Mouse (Mus musculus): ENCODE data around the gene Tmtc2. TPM values are rescaled to one million over a fixed set of nuclear protein-coding genes. Genes with fewer than 3 reads are reported as not detected.

Tmtc2 gene
- polyA plus RNA-seq, 1 experiment: 1.4 TPM

GRCm38 (mm10) chr10:105571831-105572230, 2.4 kb downstream of the Tmtc2 start:
- Histone ChIP-seq H3K4me3 (ENCODE audit: control insufficient read depth, insufficient read depth, low read length) (no peak overlapping the region), H3K27ac (ENCODE audit: control insufficient read depth, insufficient read depth, low read length) (no peak overlapping the region), H3K4me1 (replicated peaks; ENCODE audit: control insufficient read depth, insufficient read depth, low read length) (peaks cover 11% of the 10 kb centered on the region), H3K27me3 (ENCODE audit: control insufficient read depth, insufficient read depth, low read length) (no peaks in the 10 kb centered on the region), H3K36me3 (ENCODE audit: control insufficient read depth, insufficient read depth, low read length) (no peaks in the 10 kb centered on the region)
- DNase-seq: no peak
- TF ChIP-seq CTCF (IDR thresholded peaks at IDR 0.05; ENCODE audit: borderline replicate concordance, control insufficient read depth, extremely low read depth, insufficient read depth, low read length, poor library complexity) (no peak), POLR2A (IDR thresholded peaks at IDR 0.05; ENCODE audit: control insufficient read depth, extremely low read depth, insufficient read depth, low read length, poor library complexity) (no peak)
- WGBS: 86% methylated on average over 4 of the region's 4 CpGs

GRCm38 (mm10) chr10:105571019-105571418, 3.2 kb downstream of the Tmtc2 start:
- no peak for DNase-seq
- Histone ChIP-seq H3K4me3 (ENCODE audit: control insufficient read depth, insufficient read depth, low read length) (no peak overlapping the region), H3K27ac (ENCODE audit: control insufficient read depth, insufficient read depth, low read length) (no peak overlapping the region), H3K27me3 (ENCODE audit: control insufficient read depth, insufficient read depth, low read length) (no peaks in the 10 kb centered on the region), H3K4me1 (replicated peaks; ENCODE audit: control insufficient read depth, insufficient read depth, low read length) (peaks cover 11% of the 10 kb centered on the region), H3K36me3 (ENCODE audit: control insufficient read depth, insufficient read depth, low read length) (no peaks in the 10 kb centered on the region)
- WGBS: 94% methylated on average over 8 of the region's 8 CpGs
- TF ChIP-seq POLR2A (IDR thresholded peaks at IDR 0.05; ENCODE audit: control insufficient read depth, extremely low read depth, insufficient read depth, low read length, poor library complexity): no peak

- Histone ChIP-seq H3K27me3 (ENCODE audit: control insufficient read depth, insufficient read depth, low read length) (no peaks in the 10 kb centered on the region), H3K4me1 (replicated peaks; ENCODE audit: control insufficient read depth, insufficient read depth, low read length) (peaks cover 4% of the 10 kb centered on the region), H3K27ac (ENCODE audit: control insufficient read depth, insufficient read depth, low read length) (no peak overlapping the region), H3K36me3 (ENCODE audit: control insufficient read depth, insufficient read depth, low read length) (no peaks in the 10 kb centered on the region), H3K4me3 (ENCODE audit: control insufficient read depth, insufficient read depth, low read length) (no peak overlapping the region)
- 96% methylated on average over 4 of the region's 4 CpGs for WGBS
- DNase-seq: no peak
- TF ChIP-seq POLR2A (IDR thresholded peaks at IDR 0.05; ENCODE audit: control insufficient read depth, extremely low read depth, insufficient read depth, low read length, poor library complexity) (no peak), CTCF (IDR thresholded peaks at IDR 0.05; ENCODE audit: borderline replicate concordance, control insufficient read depth, extremely low read depth, insufficient read depth, low read length, poor library complexity) (no peak)
Observed at GRCm38 (mm10) chr10:105569573-105569972, 4.7 kb downstream of the Tmtc2 start.

- H3K27me3 ChIP-seq (ENCODE audit: control insufficient read depth, insufficient read depth, low read length): no peaks in the 10 kb centered on the region
- WGBS: 91% methylated on average over 8 of the region's 8 CpGs
- H3K36me3 ChIP-seq (ENCODE audit: control insufficient read depth, insufficient read depth, low read length): no peaks in the 10 kb centered on the region
Observed at GRCm38 (mm10) chr10:105567825-105568531, 6.3 kb downstream of the Tmtc2 start.

GRCm38 (mm10) chr10:105561548-105561947, 12.7 kb downstream of the Tmtc2 start:
- 95% methylated on average over 4 of the region's 4 CpGs for WGBS
- no peaks in the 10 kb centered on the region for H3K36me3 ChIP-seq (ENCODE audit: control insufficient read depth, insufficient read depth, low read length)
- no peaks in the 10 kb centered on the region for H3K4me1 ChIP-seq (replicated peaks; ENCODE audit: control insufficient read depth, insufficient read depth, low read length)
- H3K27me3 ChIP-seq (ENCODE audit: control insufficient read depth, insufficient read depth, low read length): no peaks in the 10 kb centered on the region
- H3K4me3 ChIP-seq (ENCODE audit: control insufficient read depth, insufficient read depth, low read length): no peak overlapping the region
- H3K27ac ChIP-seq (ENCODE audit: control insufficient read depth, insufficient read depth, low read length): no peak overlapping the region
- DNase-seq: no peak
- no peak for TF ChIP-seq POLR2A (IDR thresholded peaks at IDR 0.05; ENCODE audit: control insufficient read depth, extremely low read depth, insufficient read depth, low read length, poor library complexity)
- no peak for TF ChIP-seq CTCF (IDR thresholded peaks at IDR 0.05; ENCODE audit: borderline replicate concordance, control insufficient read depth, extremely low read depth, insufficient read depth, low read length, poor library complexity)

More at GRCm38 (mm10) chr10:105567825-105568531, 6.3 kb downstream of the Tmtc2 start:
- Histone ChIP-seq H3K4me3 (ENCODE audit: control insufficient read depth, insufficient read depth, low read length) (no peak overlapping the region), H3K4me1 (replicated peaks; ENCODE audit: control insufficient read depth, insufficient read depth, low read length) (peaks cover 3% of the 10 kb centered on the region), H3K27ac (ENCODE audit: control insufficient read depth, insufficient read depth, low read length) (no peak overlapping the region)
- no peak for DNase-seq
- TF ChIP-seq POLR2A (IDR thresholded peaks at IDR 0.05; ENCODE audit: control insufficient read depth, extremely low read depth, insufficient read depth, low read length, poor library complexity): no peak
- no peak for TF ChIP-seq CTCF (IDR thresholded peaks at IDR 0.05; ENCODE audit: borderline replicate concordance, control insufficient read depth, extremely low read depth, insufficient read depth, low read length, poor library complexity)

GRCm38 (mm10) chr10:105557581-105557980, 16.7 kb downstream of the Tmtc2 start:
- H3K36me3 ChIP-seq (ENCODE audit: control insufficient read depth, insufficient read depth, low read length): no peaks in the 10 kb centered on the region
- H3K27ac ChIP-seq (ENCODE audit: control insufficient read depth, insufficient read depth, low read length): no peak overlapping the region
- H3K27me3 ChIP-seq (ENCODE audit: control insufficient read depth, insufficient read depth, low read length): no peaks in the 10 kb centered on the region
- no peak overlapping the region for H3K4me3 ChIP-seq (ENCODE audit: control insufficient read depth, insufficient read depth, low read length)
- TF ChIP-seq POLR2A (IDR thresholded peaks at IDR 0.05; ENCODE audit: control insufficient read depth, extremely low read depth, insufficient read depth, low read length, poor library complexity): no peak
- 90% methylated on average over 5 of the region's 5 CpGs for WGBS
- H3K4me1 ChIP-seq (replicated peaks; ENCODE audit: control insufficient read depth, insufficient read depth, low read length): no peaks in the 10 kb centered on the region
- no peak for DNase-seq
